14 mouse cellular contexts compared by ENCODE assay signal in the genomic region with DNA sequence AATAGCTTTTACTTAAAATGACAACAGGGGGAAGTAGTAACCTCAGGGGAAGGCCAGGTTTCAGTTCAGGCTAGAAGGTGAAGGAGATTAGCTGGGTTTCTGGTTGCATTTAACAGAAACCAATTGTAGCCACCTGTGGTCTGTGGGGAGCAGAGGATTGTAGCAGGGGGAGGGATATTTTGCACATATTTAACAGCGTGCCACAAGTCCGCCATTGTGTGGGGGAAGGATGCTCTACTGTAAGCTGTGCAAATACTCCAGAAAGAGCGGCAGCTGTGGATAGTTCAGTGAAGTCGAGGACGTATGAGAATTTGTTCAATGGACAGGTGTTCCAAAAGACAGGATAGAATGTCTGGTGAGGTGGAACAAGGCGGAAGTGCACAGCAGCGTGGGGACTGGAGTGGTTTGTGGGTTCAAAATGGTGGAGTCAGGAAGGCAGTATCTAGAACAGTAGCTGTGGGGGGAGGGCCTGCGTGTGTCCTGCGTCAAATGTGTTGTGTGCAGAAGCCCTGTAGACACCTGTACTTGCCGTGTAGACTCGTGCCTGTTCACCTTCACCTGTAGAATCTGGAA. TPM values are rescaled to one million over a fixed set of nuclear protein-coding genes. Genes with fewer than 3 reads are reported as not detected.
DNase-seq lines count a peak whose midpoint lies in the region; ATAC-seq and TF ChIP-seq lines count a peak whose summit lies in the region.
"Had no signal": no experiment of that assay in that cellular context is flagged by ENCODE, and none has a peak within 500 bp of the region (broad histone marks: within the 10 kb centered on the region; RNA-seq: fewer than 3 reads in every experiment).

No protein-coding gene starts in this region.

- peaks cover 25% of the 10 kb centered on the region for H3K4me1 ChIP-seq in liver, postnatal 0 days (ENCODE audit: insufficient read depth)
- peaks cover 10% of the 10 kb centered on the region for H3K4me1 ChIP-seq in liver, embryonic 11.5 days (replicated peaks; ENCODE audit: control insufficient read depth, insufficient read depth, low read length)
- peaks cover 24% of the 10 kb centered on the region; the same call in 1 of the 2 replicates for H3K4me1 ChIP-seq in spleen, adult 2 months (ENCODE audit: control insufficient read depth, insufficient read depth, insufficient read length)
- H3K4me1 ChIP-seq in hindbrain, embryonic 12.5 days = peaks cover 10% of the 10 kb centered on the region; the same call in 1 of the 2 replicates
- H3K4me1 ChIP-seq: neural tube, embryonic 15.5 days had no signal

- no peak overlapping the region for H3K9ac ChIP-seq in liver, postnatal 0 days (replicated peaks)
- no peak overlapping the region for H3K9ac ChIP-seq in liver, embryonic 11.5 days (ENCODE audit: low read depth, low read length)
- H3K9ac ChIP-seq in hindbrain, embryonic 12.5 days = no peak overlapping the region
- H3K9ac ChIP-seq: neural tube, embryonic 15.5 days had no signal

- no peak for ATAC-seq in liver, postnatal 0 days
- ATAC-seq in liver, embryonic 11.5 days (replicated peaks; ENCODE audit: low FRiP score) = no peak
- ATAC-seq in hindbrain, embryonic 12.5 days (ENCODE audit: low FRiP score) = no peak
- ATAC-seq: midbrain, embryonic 16.5 days had no signal

- H3K36me3 ChIP-seq in liver, postnatal 0 days (replicated peaks; ENCODE audit: insufficient read depth, low read length) = no peaks in the 10 kb centered on the region
- no peaks in the 10 kb centered on the region for H3K36me3 ChIP-seq in liver, embryonic 11.5 days (ENCODE audit: control insufficient read depth, insufficient read depth, low read length)
- H3K36me3 ChIP-seq in spleen, adult 2 months (ENCODE audit: control insufficient read depth, insufficient read depth, low read length) = no peaks in the 10 kb centered on the region
- H3K36me3 ChIP-seq in hindbrain, embryonic 12.5 days = no peaks in the 10 kb centered on the region
- H3K36me3 ChIP-seq: neural tube, embryonic 15.5 days had no signal

- WGBS in liver, postnatal 0 days (ENCODE audit: insufficient replicate concordance) = 62% methylated on average over 11 of the region's 11 CpGs
- 78% methylated on average over 11 of the region's 11 CpGs for WGBS in liver, embryonic 11.5 days
- WGBS in spleen, adult 2 months = 15% methylated on average over 11 of the region's 11 CpGs
- 89% methylated on average over 11 of the region's 11 CpGs for WGBS in hindbrain, embryonic 12.5 days

- no peak for TF ChIP-seq CTCF in liver, postnatal 0 days (IDR thresholded peaks at IDR 0.05; ENCODE audit: low read depth)
- TF ChIP-seq CTCF in spleen, adult 2 months (IDR thresholded peaks at IDR 0.05; ENCODE audit: extremely low read depth, insufficient read depth, insufficient read length, insufficient replicate concordance) = no peak

- H3K27ac ChIP-seq in liver, postnatal 0 days (ENCODE audit: low read depth) = peak overlapping the region; percentile 67
- no peak overlapping the region for H3K27ac ChIP-seq in liver, embryonic 11.5 days (ENCODE audit: low read depth, low read length)
- peak overlapping the region; percentile 90 for H3K27ac ChIP-seq in spleen, adult 2 months (ENCODE audit: insufficient read depth, low read length)
- no peak overlapping the region for H3K27ac ChIP-seq in hindbrain, embryonic 12.5 days
- H3K27ac ChIP-seq: neural tube, embryonic 15.5 days had no signal

- DNase-seq in liver, postnatal 0 days = no peak
- no peak for DNase-seq in liver, embryonic 11.5 days (ENCODE audit: low spot score)
- DNase-seq in induced T-regulatory cell, adult 2 months (ENCODE audit: low read depth) = peak; percentile 52
- peak; percentile 67 to 70 for DNase-seq in spleen, adult 2 months (ENCODE audit: low read depth in 1 of 2, low spot score in 2 of 2)
- DNase-seq in thymus, postnatal 36 days = peak; percentile 58 to 69
- DNase-seq in urinary bladder, postnatal 4 days (ENCODE audit: low spot score in 2 of 2) = no peak
- no peak for DNase-seq in adrenal gland, adult 8-10 months
- DNase-seq: heart, postnatal 4 days; kidney, adult 11 months; lung, postnatal 4 days; right cerebral cortex, adult 18-20 months had no signal

- no peak for TF ChIP-seq POLR2A in spleen, adult 2 months (IDR thresholded peaks at IDR 0.05; ENCODE audit: low read depth, low read length)

- no peak overlapping the region for H3K4me3 ChIP-seq in liver, postnatal 0 days (ENCODE audit: low read depth, low read length)
- H3K4me3 ChIP-seq in liver, embryonic 11.5 days (ENCODE audit: low read depth, low read length) = no peak overlapping the region
- H3K4me3 ChIP-seq in spleen, adult 2 months (ENCODE audit: extremely low read depth, insufficient read depth, insufficient read length) = peak overlapping the region; percentile 25
- no peak overlapping the region for H3K4me3 ChIP-seq in hindbrain, embryonic 12.5 days
- H3K4me3 ChIP-seq: neural tube, embryonic 15.5 days had no signal

- no peaks in the 10 kb centered on the region for H3K9me3 ChIP-seq in liver, postnatal 0 days (ENCODE audit: low read length)
- no peaks in the 10 kb centered on the region for H3K9me3 ChIP-seq in liver, embryonic 11.5 days (ENCODE audit: control insufficient read depth, low read length)
- H3K9me3 ChIP-seq in hindbrain, embryonic 12.5 days (replicated peaks) = no peaks in the 10 kb centered on the region
- H3K9me3 ChIP-seq: neural tube, embryonic 15.5 days had no signal

- TF ChIP-seq EP300 in liver, postnatal 0 days (IDR thresholded peaks at IDR 0.05; ENCODE audit: low read depth) = no peak

- H3K4me2 ChIP-seq in liver, postnatal 0 days (ENCODE audit: low read depth, low read length) = peak overlapping the region; percentile 29; the same call in 1 of the 2 replicates
- H3K4me2 ChIP-seq in liver, embryonic 11.5 days = no peak overlapping the region
- no peak overlapping the region for H3K4me2 ChIP-seq in hindbrain, embryonic 12.5 days (replicated peaks)
- H3K4me2 ChIP-seq: neural tube, embryonic 15.5 days had no signal

- no peaks in the 10 kb centered on the region for H3K27me3 ChIP-seq in liver, postnatal 0 days (ENCODE audit: insufficient read depth, low read length)
- H3K27me3 ChIP-seq in liver, embryonic 11.5 days (replicated peaks; ENCODE audit: control insufficient read depth, insufficient read depth, low read length) = no peaks in the 10 kb centered on the region
- no peaks in the 10 kb centered on the region for H3K27me3 ChIP-seq in spleen, adult 2 months (ENCODE audit: control insufficient read depth, insufficient read depth, low read length)
- no peaks in the 10 kb centered on the region for H3K27me3 ChIP-seq in hindbrain, embryonic 12.5 days
- H3K27me3 ChIP-seq: neural tube, embryonic 15.5 days had no signal

RNA-seq across cellular contexts. Expression of gene Med13, which starts 28.4 kb away (rescaled TPM):
- polyA plus RNA-seq in liver, postnatal 0 days (2015; fragmentation: Nextera tagmentation; extraction: Ambion mirVana) = 2.9 and 3.6 TPM in 2 replicates
- polyA plus RNA-seq in liver, embryonic 11.5 days (2014; fragmentation: Nextera tagmentation; extraction: Ambion mirVana) = 7.6 and 8.9 TPM in 2 replicates
- polyA plus RNA-seq in spleen, adult 2 months (2012; rRNA removed) = 22.3 and 23.2 TPM in 2 replicates
- polyA plus RNA-seq in hindbrain, embryonic 12.5 days (2016; fragmentation: Nextera tagmentation; extraction: Ambion mirVana) = 11.4 and 15.1 TPM in 2 replicates
- 10 to 100 TPM; 38.2 to 62.7 (median 52.8) TPM for total RNA-seq in adrenal gland, adult 8-10 months (2022)

Comparison
In these comparisons a context has a peak if more than half of its experiments do, and no peak if none do; other contexts are left out.
1. H3K27ac ChIP-seq: peak in liver, postnatal 0 days (single experiment) and spleen, adult 2 months (single experiment); none in liver, embryonic 11.5 days (single experiment) and hindbrain, embryonic 12.5 days (single experiment).
2. DNase-seq: peak in induced T-regulatory cell, adult 2 months (single experiment), spleen, adult 2 months (2 of 2) and thymus, postnatal 36 days (2 of 2); none in liver, postnatal 0 days (single experiment), liver, embryonic 11.5 days (single experiment), urinary bladder, postnatal 4 days (0 of 2) and adrenal gland, adult 8-10 months (single experiment).